Mouse (Mus musculus) frontal cortex, postnatal 14 days (tissue): Measurements from ENCODE around the gene Tlr5.

Experiments
- DNase-seq, 2 experiments: peaks; one replicate each; pipeline ENCODE4 v3.0.0; 2022; ENCODE audit warnings: low spot score in 2 of 2

Gene Tlr5

DNA sequence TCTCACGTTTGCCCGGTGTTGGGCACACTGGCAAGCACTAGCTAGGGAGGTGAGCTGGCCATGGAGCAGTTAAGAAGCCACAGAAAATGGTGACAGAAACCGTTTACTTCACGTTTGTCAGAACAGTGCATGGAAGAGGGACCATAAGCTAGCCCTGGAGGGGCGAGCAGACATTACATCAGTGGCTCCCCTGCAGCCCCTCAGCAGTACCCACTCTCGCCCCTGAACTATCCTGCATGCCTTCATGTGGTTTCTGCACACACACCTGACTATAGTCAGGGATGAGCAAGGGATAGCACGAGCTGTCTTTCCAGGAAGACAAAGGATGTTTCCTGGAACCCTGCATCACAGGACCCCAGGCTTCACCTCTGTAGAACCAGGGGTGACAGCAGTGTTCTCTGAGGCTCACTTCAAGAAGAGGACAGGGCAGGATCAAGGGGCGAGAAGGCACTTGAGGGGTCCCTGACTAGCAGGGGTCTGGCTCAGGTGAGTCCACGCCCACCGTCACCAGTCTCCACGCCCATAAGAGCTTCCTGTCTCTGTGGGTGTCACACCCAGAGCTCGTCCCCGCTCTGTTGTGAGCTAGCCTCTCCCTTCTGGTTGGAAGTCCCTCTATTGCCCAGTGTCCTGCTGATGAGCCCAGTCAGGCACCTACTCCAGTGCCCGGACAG is 35.6 kb downstream of the Tlr5 start:
- DNase-seq = no peak

DNA sequence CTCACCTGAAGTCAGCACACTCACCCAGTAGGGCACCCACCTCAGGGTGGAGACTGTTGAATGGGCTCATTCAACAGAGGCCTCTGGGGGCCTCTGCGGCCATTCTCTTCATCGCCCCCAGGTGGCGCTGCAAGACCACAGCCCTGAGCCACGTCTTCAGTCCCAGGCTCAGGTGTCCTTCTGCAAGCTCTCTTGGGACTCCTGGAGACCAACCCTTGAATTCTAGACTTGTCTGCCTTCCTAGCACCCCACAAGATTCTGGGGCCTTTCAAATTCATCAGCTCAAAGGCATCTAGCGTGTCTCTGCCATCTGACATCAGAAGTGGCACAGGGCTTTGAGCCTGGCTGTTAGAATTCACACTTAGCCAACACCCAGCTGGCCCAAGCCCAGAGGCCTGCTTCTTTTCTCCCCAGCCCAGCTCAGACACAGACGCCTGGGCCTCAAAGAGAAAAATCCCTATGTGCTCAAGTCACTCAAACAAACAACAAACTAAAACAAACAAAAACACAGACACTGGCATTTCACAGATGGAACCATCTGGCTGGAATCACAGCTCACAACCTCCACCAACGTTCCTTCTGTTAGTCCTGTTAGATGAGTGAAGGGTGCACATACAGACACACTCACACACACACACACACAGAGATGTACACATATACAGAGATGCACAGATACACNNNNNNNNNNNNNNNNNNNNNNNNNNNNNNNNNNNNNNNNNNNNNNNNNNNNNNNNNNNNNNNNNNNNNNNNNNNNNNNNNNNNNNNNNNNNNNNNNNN is 36.6 kb downstream of the Tlr5 start:
- peak in 1 of 2 experiments; percentile 71 for DNase-seq
